Mouse (Mus musculus) stomach, postnatal 0 days (tissue): ENCODE measurements around the gene Plau.

Experiments used
- CTCF ChIP-seq: IDR thresholded peaks from 2 replicates; pipeline ENCODE4 v1.5.1; 2016; ENCODE audit warnings: antibody characterized with exemption, low read depth, mild to moderate bottlenecking, moderate library complexity
- EP300 ChIP-seq: optimal IDR thresholded peaks from 2 replicates; pipeline ENCODE3; 2016; ENCODE audit warnings: antibody characterized with exemption

- no peak for TF ChIP-seq EP300
- TF ChIP-seq CTCF = no peak
Measured at GRCm38 (mm10) chr14:20845577-20846088, 9.2 kb downstream of the Plau start.
